9 mouse cellular contexts compared by ENCODE assay signal in genomic region chr16:87725963-87726362, GRCm38 (mm10). TPM values are rescaled to one million over a fixed set of nuclear protein-coding genes. Genes with fewer than 3 reads are reported as not detected.
DNase-seq lines count a peak whose midpoint lies in the region; ATAC-seq lines count a peak whose summit lies in the region.
"Had no signal": no experiment of that assay in that cellular context is flagged by ENCODE, and none has a peak within 500 bp of the region (broad histone marks: within the 10 kb centered on the region; RNA-seq: fewer than 3 reads in every experiment).

No protein-coding gene starts in this region.

- peak; percentile 86 for DNase-seq in heart, adult 11 months
- no peak for DNase-seq in heart, adult 8-10 months (ENCODE audit: low spot score)
- peak; percentile 74 to 81 for DNase-seq in thymus, postnatal 10 days (ENCODE audit: low spot score in 2 of 2)
- DNase-seq in forebrain, embryonic 11.5 days (ENCODE audit: low spot score): no peak
- DNase-seq in urinary bladder, postnatal 14 days (ENCODE audit: low spot score): no peak
- DNase-seq: kidney, adult 18-20 months had no signal

- peaks cover 28% of the 10 kb centered on the region for H3K4me1 ChIP-seq in heart, embryonic 15.5 days (replicated peaks)
- peaks cover 6% of the 10 kb centered on the region for H3K4me1 ChIP-seq in lung, embryonic 16.5 days (replicated peaks; ENCODE audit: control insufficient read depth, insufficient read depth, low read length)
- H3K4me1 ChIP-seq in kidney, embryonic 15.5 days: no peaks in the 10 kb centered on the region; the same call in 1 of the 2 replicates
- no peaks in the 10 kb centered on the region for H3K4me1 ChIP-seq in forebrain, embryonic 11.5 days (replicated peaks; ENCODE audit: control insufficient read depth, insufficient read depth, low read length)

- peak overlapping the region; percentile 78 for H3K27ac ChIP-seq in heart, embryonic 15.5 days
- peak overlapping the region; percentile 70 for H3K27ac ChIP-seq in lung, embryonic 16.5 days (ENCODE audit: low read length)
- no peak overlapping the region for H3K27ac ChIP-seq in kidney, embryonic 15.5 days
- no peak overlapping the region for H3K27ac ChIP-seq in forebrain, embryonic 11.5 days (ENCODE audit: low read depth, low read length)

- no peak overlapping the region for H3K9ac ChIP-seq in heart, embryonic 15.5 days
- no peak overlapping the region for H3K9ac ChIP-seq in lung, embryonic 16.5 days (ENCODE audit: low read length)
- H3K9ac ChIP-seq in kidney, embryonic 15.5 days: no peak overlapping the region
- no peak overlapping the region for H3K9ac ChIP-seq in forebrain, embryonic 11.5 days (ENCODE audit: low read length)

- H3K4me3 ChIP-seq in heart, embryonic 15.5 days: no peak overlapping the region
- H3K4me3 ChIP-seq in lung, embryonic 16.5 days (ENCODE audit: low read length): no peak overlapping the region
- no peak overlapping the region for H3K4me3 ChIP-seq in kidney, embryonic 15.5 days (replicated peaks)
- H3K4me3 ChIP-seq in forebrain, embryonic 11.5 days (ENCODE audit: low read depth, low read length): no peak overlapping the region

- no peaks in the 10 kb centered on the region for H3K27me3 ChIP-seq in heart, embryonic 15.5 days
- H3K27me3 ChIP-seq in lung, embryonic 16.5 days (ENCODE audit: control insufficient read depth, insufficient read depth, low read depth, low read length): no peaks in the 10 kb centered on the region
- no peaks in the 10 kb centered on the region for H3K27me3 ChIP-seq in kidney, embryonic 15.5 days
- no peaks in the 10 kb centered on the region for H3K27me3 ChIP-seq in forebrain, embryonic 11.5 days (ENCODE audit: control insufficient read depth, insufficient read depth, low read length)

- peaks cover 19% of the 10 kb centered on the region for H3K36me3 ChIP-seq in heart, embryonic 15.5 days
- peaks cover 26% of the 10 kb centered on the region for H3K36me3 ChIP-seq in lung, embryonic 16.5 days (ENCODE audit: control insufficient read depth, insufficient read depth, low read length)
- peaks cover 69% of the 10 kb centered on the region for H3K36me3 ChIP-seq in kidney, embryonic 15.5 days
- peaks cover 7% of the 10 kb centered on the region; the same call in 1 of the 2 replicates for H3K36me3 ChIP-seq in forebrain, embryonic 11.5 days (ENCODE audit: control insufficient read depth, insufficient read depth, low read length)

- H3K4me2 ChIP-seq in heart, embryonic 15.5 days: 0 out of 2 replicates have a peak overlapping the region, but pooled peaks have one; percentile 12
- H3K4me2 ChIP-seq in lung, embryonic 16.5 days (ENCODE audit: low read depth, low read length): peak overlapping the region; percentile 12; the same call in 1 of the 2 replicates
- H3K4me2 ChIP-seq in kidney, embryonic 15.5 days: no peak overlapping the region
- no peak overlapping the region for H3K4me2 ChIP-seq in forebrain, embryonic 11.5 days (ENCODE audit: low read depth, low read length, severe bottlenecking)

- ATAC-seq in heart, embryonic 15.5 days (replicated peaks; ENCODE audit: insufficient number of reproducible peaks, insufficient read depth, low FRiP score, low read depth): no peak
- peak; percentile 93 for ATAC-seq in lung, embryonic 16.5 days (ENCODE audit: low read depth)
- no peak for ATAC-seq in kidney, embryonic 15.5 days (replicated peaks; ENCODE audit: low FRiP score)
- ATAC-seq in forebrain, embryonic 11.5 days (replicated peaks; ENCODE audit: low FRiP score): no peak

- 81% methylated on average over 21 of the region's 21 CpGs for WGBS in heart, embryonic 15.5 days
- WGBS in lung, embryonic 16.5 days: 64% methylated on average over 21 of the region's 21 CpGs
- WGBS in kidney, embryonic 15.5 days: 89% methylated on average over 21 of the region's 21 CpGs
- 96% methylated on average over 21 of the region's 21 CpGs for WGBS in forebrain, embryonic 11.5 days

- H3K9me3 ChIP-seq in heart, embryonic 15.5 days (replicated peaks): no peaks in the 10 kb centered on the region
- H3K9me3 ChIP-seq in lung, embryonic 16.5 days (ENCODE audit: control insufficient read depth, low read length): no peaks in the 10 kb centered on the region
- no peaks in the 10 kb centered on the region for H3K9me3 ChIP-seq in kidney, embryonic 15.5 days (replicated peaks)
- no peaks in the 10 kb centered on the region for H3K9me3 ChIP-seq in forebrain, embryonic 11.5 days (ENCODE audit: control insufficient read depth, low read length)

RNA-seq across cellular contexts. Expression of gene Bach1, which starts 27.2 kb away (rescaled TPM):
- 10 to 100 TPM; 19.3 to 30.9 (median 28.2) TPM for total RNA-seq in heart, adult 8-10 months (2022)
- polyA plus RNA-seq in heart, embryonic 15.5 days (2015; fragmentation: Nextera tagmentation; extraction: Ambion mirVana): 8.1 and 10.2 TPM in 2 replicates
- polyA plus RNA-seq in lung, embryonic 16.5 days (2015; fragmentation: Nextera tagmentation; extraction: Ambion mirVana): 7.8 and 8.8 TPM in 2 replicates
- polyA plus RNA-seq in kidney, embryonic 15.5 days (2015; fragmentation: Nextera tagmentation; extraction: Ambion mirVana): 11.0 and 13.6 TPM in 2 replicates
- 18.5 and 18.9 TPM in 2 replicates for polyA plus RNA-seq in forebrain, embryonic 11.5 days (2014; fragmentation: Nextera tagmentation; extraction: Ambion mirVana)

Comparison
In these comparisons a context has a peak if more than half of its experiments do, and no peak if none do; other contexts are left out.
1. DNase-seq: peak in heart, adult 11 months (single experiment) and thymus, postnatal 10 days (2 of 2); none in heart, adult 8-10 months (single experiment), forebrain, embryonic 11.5 days (single experiment) and urinary bladder, postnatal 14 days (single experiment).
2. H3K27ac ChIP-seq: peak in heart, embryonic 15.5 days (single experiment) and lung, embryonic 16.5 days (single experiment); none in kidney, embryonic 15.5 days (single experiment) and forebrain, embryonic 11.5 days (single experiment).
3. H3K4me2 ChIP-seq: peak in heart, embryonic 15.5 days (single experiment) and lung, embryonic 16.5 days (single experiment); none in kidney, embryonic 15.5 days (single experiment) and forebrain, embryonic 11.5 days (single experiment).